In the genomic region with DNA sequence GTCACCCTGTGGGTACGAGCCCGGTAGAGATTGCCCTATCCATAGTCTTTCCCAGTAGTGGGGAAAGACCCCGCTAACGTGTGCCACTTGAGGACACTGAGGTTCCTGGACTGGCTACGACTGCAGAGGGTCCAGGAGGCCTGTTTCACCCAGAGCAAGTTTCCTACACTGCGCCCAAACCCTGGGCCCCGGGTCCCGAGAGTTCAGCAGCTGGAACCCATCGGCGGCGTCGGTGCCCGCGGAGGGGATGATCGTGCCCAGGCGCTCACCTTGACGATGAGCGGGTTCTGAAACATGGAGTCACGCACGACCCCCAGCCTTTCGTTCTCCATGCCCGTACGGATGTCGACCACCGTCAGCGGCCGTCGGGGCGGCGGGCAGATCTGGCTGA, we compare ENCODE assay signal across 9 mouse cellular contexts. TPM values are rescaled to one million over a fixed set of nuclear protein-coding genes. Genes with fewer than 3 reads are reported as not detected.
DNase-seq lines count a peak whose midpoint lies in the region; ATAC-seq and TF ChIP-seq lines count a peak whose summit lies in the region.
"Had no signal": no experiment of that assay in that cellular context is flagged by ENCODE, and none has a peak within 500 bp of the region (broad histone marks: within the 10 kb centered on the region; RNA-seq: fewer than 3 reads in every experiment).

No protein-coding gene starts in this region.

- H3K4me1 ChIP-seq in heart, embryonic 11.5 days (ENCODE audit: control insufficient read depth, insufficient read depth, low read length) = peaks cover 7% of the 10 kb centered on the region
- no peaks in the 10 kb centered on the region for H3K4me1 ChIP-seq in ES-E14 (ENCODE audit: control insufficient read depth in 2 of 2, insufficient read depth in 2 of 2, low read length in 2 of 2, poor library complexity in 1 of 2)
- 0 out of 2 replicates have a peak, but pooled peaks cover 5% of the 10 kb centered on the region for H3K4me1 ChIP-seq in heart, postnatal 0 days (ENCODE audit: control insufficient read depth, insufficient read depth)

- DNase-seq in heart, postnatal 25 days (ENCODE audit: low spot score) = no peak
- DNase-seq in ES-E14 (ENCODE audit: low read depth, low spot score) = no peak
- DNase-seq in heart, postnatal 0 days (ENCODE audit: low spot score) = no peak
- DNase-seq in urinary bladder, adult 2 months (ENCODE audit: low spot score) = no peak
- DNase-seq in cerebellum, postnatal 14 days = no peak
- no peak for DNase-seq in embryo, embryonic 9.5 days (ENCODE audit: extremely low spot score)

- in situ Hi-C loops in ES-E14 (cut with MboI; ENCODE audit: low sequenced_read_pairs in 2 of 2, unreplicated experiment in 2 of 2) = loop anchor here (5.0 to 10.0 kb wide), 3 partner anchors 130 to 300 kb away; no protein-coding TSS in a partner anchor

- H3K36me3 ChIP-seq in heart, embryonic 11.5 days (ENCODE audit: control insufficient read depth, insufficient read depth, low read length) = no peaks in the 10 kb centered on the region
- H3K36me3 ChIP-seq in ES-E14 (ENCODE audit: control insufficient read depth, insufficient read depth, low read length, poor library complexity, severe bottlenecking) = no peaks in the 10 kb centered on the region
- no peaks in the 10 kb centered on the region for H3K36me3 ChIP-seq in heart, postnatal 0 days (replicated peaks; ENCODE audit: control insufficient read depth, insufficient read depth, low read length)

- H3K27me3 ChIP-seq in heart, embryonic 11.5 days (ENCODE audit: control insufficient read depth, insufficient read depth, low read length) = peaks cover 17% of the 10 kb centered on the region; the same call in 1 of the 2 replicates
- 0 out of 2 replicates have a peak, but pooled peaks cover 12% of the 10 kb centered on the region for H3K27me3 ChIP-seq in heart, postnatal 0 days (ENCODE audit: control insufficient read depth, insufficient read depth, low read length)

- TF ChIP-seq EP300 in heart, postnatal 0 days (IDR thresholded peaks at IDR 0.05; ENCODE audit: low read depth) = no peak

- TF ChIP-seq CTCF in heart, postnatal 0 days (IDR thresholded peaks at IDR 0.05; ENCODE audit: low read depth) = no peak

- H3K9me3 ChIP-seq in heart, embryonic 11.5 days (replicated peaks; ENCODE audit: control insufficient read depth, low read length) = no peaks in the 10 kb centered on the region
- no peaks in the 10 kb centered on the region for H3K9me3 ChIP-seq in ES-E14 (ENCODE audit: control insufficient read depth, insufficient read depth, low read depth, low read length)
- no peaks in the 10 kb centered on the region for H3K9me3 ChIP-seq in heart, postnatal 0 days (replicated peaks; ENCODE audit: control insufficient read depth, low read length)

- H3K4me3 ChIP-seq in heart, embryonic 11.5 days (ENCODE audit: low read depth, low read length) = peak overlapping the region; percentile 56
- H3K4me3 ChIP-seq in ES-E14 (ENCODE audit: insufficient read depth in 1 of 2, low read depth in 1 of 2, low read length in 2 of 2, poor library complexity in 1 of 2, severe bottlenecking in 1 of 2) = peak overlapping the region; percentile 65 to 79
- H3K4me3 ChIP-seq in heart, postnatal 0 days (ENCODE audit: low read depth, low read length) = peak overlapping the region; percentile 56

- WGBS in heart, embryonic 11.5 days (ENCODE audit: insufficient replicate concordance) = 2% methylated on average over 30 of the region's 30 CpGs
- 2% methylated on average over 30 of the region's 30 CpGs for WGBS in heart, postnatal 0 days

- peak overlapping the region; percentile 71; the same call in 1 of the 2 replicates for H3K9ac ChIP-seq in heart, embryonic 11.5 days (ENCODE audit: low read depth, low read length)
- H3K9ac ChIP-seq in ES-E14 (ENCODE audit: insufficient read depth, low read depth, low read length, poor library complexity, severe bottlenecking) = peak overlapping the region; percentile 75
- H3K9ac ChIP-seq in heart, postnatal 0 days (replicated peaks; ENCODE audit: low read depth, low read length) = peak overlapping the region; percentile 47

- H3K27ac ChIP-seq in heart, embryonic 11.5 days (ENCODE audit: low read depth, low read length) = no peak overlapping the region
- H3K27ac ChIP-seq in ES-E14 (ENCODE audit: insufficient read depth, low read depth, low read length, poor library complexity, severe bottlenecking) = no peak overlapping the region
- H3K27ac ChIP-seq in heart, postnatal 0 days (ENCODE audit: low read depth) = no peak overlapping the region

- intact Hi-C loops in heart, postnatal 25 days (cut with DNase I) = loop anchor here (5.0 kb wide), 2 partner anchors 212 to 227 kb away; a partner anchor contains a TSS

- ATAC-seq in heart, embryonic 11.5 days (replicated peaks; ENCODE audit: insufficient number of reproducible peaks, low FRiP score, low TSS enrichment) = 0 out of 2 replicates have a peak, but pooled peaks have one; percentile 14
- no peak; the same call in 1 of the 2 replicates for ATAC-seq in heart, postnatal 0 days (ENCODE audit: insufficient read depth, low read depth)
- ATAC-seq in megakaryocyte progenitor cell, adult 5-6 weeks (replicated peaks; ENCODE audit: poor library complexity) = peak; percentile 15; the same call in 1 of the 2 replicates

- peak overlapping the region; percentile 90 for H3K4me2 ChIP-seq in heart, embryonic 11.5 days
- peak overlapping the region; percentile 78 for H3K4me2 ChIP-seq in heart, postnatal 0 days (ENCODE audit: low read depth, low read length)

TF ChIP-seq in ES-E14, 5 proteins besides CTCF, POLR2A, EP300 and RAD21:
- TF ChIP-seq ZC3H11A (IDR thresholded peaks at IDR 0.05; ENCODE audit: borderline replicate concordance, low read depth, low read length) (no peak), MAFK (IDR thresholded peaks at IDR 0.05; ENCODE audit: insufficient read depth, low read depth, low read length) (no peak), ZNF384 (IDR thresholded peaks at IDR 0.05; ENCODE audit: low read depth, low read length) (no peak), CHD2 (IDR thresholded peaks at IDR 0.05; ENCODE audit: low read depth, low read length) (no peak), HCFC1 (IDR thresholded peaks at IDR 0.05; ENCODE audit: borderline replicate concordance, insufficient read depth, low read length) (no peak)

RNA-seq across cellular contexts. Expression of a gene that starts 0.3 kb away (rescaled TPM):
- polyA plus RNA-seq in heart, embryonic 11.5 days (2014; fragmentation: Nextera tagmentation; extraction: Ambion mirVana) = 0.23 and 0.31 TPM in 2 replicates
- total RNA-seq in heart, postnatal 25 days (2021) = not detected
- total RNA-seq in ES-E14 (2012; rRNA removed) = 1.0 and 2.6 TPM in 2 replicates
- not detected in 2 replicates for total RNA-seq in heart, postnatal 0 days (2014; rRNA removed; ENCODE audit: low replicate concordance)
- polyA plus RNA-seq in heart, postnatal 0 days (2015; fragmentation: Nextera tagmentation; extraction: Ambion mirVana) = 0.11 and 0.18 TPM in 2 replicates
- 0.17 TPM in 1 of 2 replicates, not detected in the other for total RNA-seq in megakaryocyte progenitor cell, adult 5-6 weeks (2015)
- not detected in 2 replicates for total RNA-seq in megakaryocyte progenitor cell, adult 5-6 weeks (2017)
- 0.06 and 0.16 TPM in 2 replicates for polyA plus RNA-seq in urinary bladder, adult 2 months (2012; rRNA removed)
- total RNA-seq: hematopoietic stem cell, adult 5-6 weeks had no signal

RNA-seq across cellular contexts. Expression of a gene that starts 5.5 kb away (rescaled TPM):
- polyA plus RNA-seq in heart, embryonic 11.5 days (2014; fragmentation: Nextera tagmentation; extraction: Ambion mirVana) = 6.1 and 7.7 TPM in 2 replicates
- total RNA-seq in heart, postnatal 25 days (2021) = 1 to 10 TPM; 6.1 to 7.2 TPM
- total RNA-seq in ES-E14 (2012; rRNA removed) = 21.0 and 24.4 TPM in 2 replicates
- total RNA-seq in heart, postnatal 0 days (2014; rRNA removed; ENCODE audit: low replicate concordance) = 1.6 and 2.8 TPM in 2 replicates
- 3.3 and 3.7 TPM in 2 replicates for polyA plus RNA-seq in heart, postnatal 0 days (2015; fragmentation: Nextera tagmentation; extraction: Ambion mirVana)
- 13.0 and 14.9 TPM in 2 replicates for total RNA-seq in megakaryocyte progenitor cell, adult 5-6 weeks (2015)
- 17.8 and 18.9 TPM in 2 replicates for total RNA-seq in megakaryocyte progenitor cell, adult 5-6 weeks (2017)
- polyA plus RNA-seq in urinary bladder, adult 2 months (2012; rRNA removed) = 15.0 and 16.7 TPM in 2 replicates
